Mouse (Mus musculus) limb, embryonic 11.5 days (tissue): ENCODE data around the gene Fat4. TPM values are rescaled to one million over a fixed set of nuclear protein-coding genes. Genes with fewer than 3 reads are reported as not detected.

Experiments used
- ATAC-seq: fragments of 200-750 bp; cut with Nextera tagmentation; 2 replicates; pipeline ENCODE4 v1.8.0; 2017; ENCODE audit warnings: low read depth; ENCODE audit not compliant: insufficient number of reproducible peaks, low FRiP score, low TSS enrichment
- DNase-seq: peaks from one replicate; pipeline ENCODE4 v3.0.0-alpha.2; 2015; ENCODE audit warnings: low spot score
- H3K27ac ChIP-seq: fragments of 300-500 bp; sonication (generic); replicated peaks from 2 replicates; pipeline ENCODE4 v1.5.1; 2014; ENCODE audit warnings: low read depth, mild to moderate bottlenecking, low read length
- H3K27me3 ChIP-seq: fragments of 300-500 bp; sonication (generic); 2 replicates; pipeline ENCODE4 v1.6.1; 2014; ENCODE audit warnings: mild to moderate bottlenecking, low read length, mixed read lengths; ENCODE audit not compliant: control insufficient read depth, insufficient read depth
- H3K36me3 ChIP-seq: fragments of 300-500 bp; sonication (generic); 2 replicates; pipeline ENCODE4 v1.6.1; 2014; ENCODE audit warnings: mild to moderate bottlenecking, low read length, moderate library complexity, mixed read lengths; ENCODE audit not compliant: control insufficient read depth, insufficient read depth
- H3K4me1 ChIP-seq: fragments of 300-500 bp; sonication (generic); 2 replicates; pipeline ENCODE4 v1.6.1; 2014; ENCODE audit warnings: low read length, mixed read lengths; ENCODE audit not compliant: control insufficient read depth, insufficient read depth
- H3K4me2 ChIP-seq: fragments of 300-500 bp; sonication (generic); 2 replicates; pipeline ENCODE4 v1.6.1; 2014; ENCODE audit warnings: low read depth, mild to moderate bottlenecking, moderate library complexity; ENCODE audit not compliant: severe bottlenecking
- H3K4me3 ChIP-seq: fragments of 300-500 bp; sonication (generic); 2 replicates; pipeline ENCODE4 v1.5.1; 2014; ENCODE audit warnings: low read depth, low read length
- H3K9ac ChIP-seq: fragments of 300-500 bp; sonication (generic); 2 replicates; pipeline ENCODE4 v1.6.1; 2014; ENCODE audit warnings: mild to moderate bottlenecking, low read length
- H3K9me3 ChIP-seq: fragments of 300-500 bp; sonication (generic); 2 replicates; pipeline ENCODE4 v1.6.1; 2016; ENCODE audit warnings: low read length; ENCODE audit not compliant: control insufficient read depth
- WGBS: fragments of 180-500 bp; shearing (Covaris S2); extraction: QIAGEN DNeasy Blood & Tissue Kit; methylation state at CpG from one replicate; pipeline ENCODE4 v1.1.7; 2014; 5-methylcytosine and 5-hydroxymethylcytosine counted together
- polyA plus RNA-seq: library from polyadenylated mRNA; unstranded; fragments of >200 nt; fragmentation: Nextera tagmentation; extraction: Ambion mirVana; gene quantifications from 2 replicates; pipeline ENCODE4 v1.2.1, GENCODE M21; 2014

Gene Fat4
- polyA plus RNA-seq, result 10.7 and 12.5 TPM in 2 replicates

- WGBS, result under 1% methylated on average over 29 of the region's 29 CpGs
- Histone ChIP-seq H3K9me3 (no peaks in the 10 kb centered on the region), H3K4me2 (peak within 1 kb of the TSS; percentile 95), H3K4me1 (peaks cover 9% of the 10 kb centered on the region; the same call in 1 of the 2 replicates), H3K9ac (peak within 1 kb of the TSS; percentile 90), H3K27ac (peak within 1 kb of the TSS; percentile 94), H3K4me3 (peak within 1 kb of the TSS; percentile 86), H3K36me3 (peaks cover 14% of the 10 kb centered on the region; the same call in 1 of the 2 replicates), H3K27me3 (no peaks in the 10 kb centered on the region)
- peak; percentile 48 for DNase-seq
- ATAC-seq, result no peak
These were observed at the start of gene Fat4 for GRCm38 (mm10) chr3:38886890-38887355. Fat4 (plus strand) TSS chr3:38886940.

GRCm38 (mm10) chr3:38839438-38839837 is 47.3 kb upstream of the Fat4 start:
- H3K27me3 ChIP-seq, result no peaks in the 10 kb centered on the region
- H3K9ac ChIP-seq, result no peak overlapping the region
- 79% methylated on average over 2 of the region's 2 CpGs for WGBS
- no peak for ATAC-seq
- H3K4me1 ChIP-seq, result no peaks in the 10 kb centered on the region
- H3K4me3 ChIP-seq, result no peak overlapping the region
- H3K36me3 ChIP-seq, result no peaks in the 10 kb centered on the region
- no peaks in the 10 kb centered on the region for H3K9me3 ChIP-seq
- H3K4me2 ChIP-seq, result no peak overlapping the region
- H3K27ac ChIP-seq, result no peak overlapping the region
- DNase-seq, result no peak

- Histone ChIP-seq H3K27ac (no peak overlapping the region), H3K4me1 (no peaks in the 10 kb centered on the region), H3K36me3 (no peaks in the 10 kb centered on the region), H3K9ac (no peak overlapping the region), H3K4me3 (no peak overlapping the region), H3K27me3 (no peaks in the 10 kb centered on the region), H3K9me3 (no peaks in the 10 kb centered on the region), H3K4me2 (no peak overlapping the region)
- ATAC-seq (no peak), DNase-seq (no peak)
- WGBS, result 92% methylated on average over 7 of the region's 7 CpGs
These were observed 43.7 kb upstream of the Fat4 start for GRCm38 (mm10) chr3:38843000-38843538.

GRCm38 (mm10) chr3:38846602-38847382 is 39.9 kb upstream of the Fat4 start:
- H3K4me3 ChIP-seq, result no peak overlapping the region
- WGBS, result 66% methylated on average over 11 of the region's 11 CpGs
- no peaks in the 10 kb centered on the region for H3K36me3 ChIP-seq
- no peaks in the 10 kb centered on the region for H3K27me3 ChIP-seq
- H3K9ac ChIP-seq, result no peak overlapping the region
- no peaks in the 10 kb centered on the region for H3K9me3 ChIP-seq
- H3K27ac ChIP-seq, result no peak overlapping the region
- H3K4me1 ChIP-seq, result no peaks in the 10 kb centered on the region; the same call in 1 of the 2 replicates
- DNase-seq (no peak), ATAC-seq (no peak)
- H3K4me2 ChIP-seq, result no peak overlapping the region

- ATAC-seq (no peak), DNase-seq (no peak)
- H3K4me1 ChIP-seq, result no peaks in the 10 kb centered on the region; the same call in 1 of the 2 replicates
- no peaks in the 10 kb centered on the region for H3K27me3 ChIP-seq
- H3K9me3 ChIP-seq, result no peaks in the 10 kb centered on the region
- no peak overlapping the region for H3K4me3 ChIP-seq
- WGBS, result 63% methylated on average over 3 of the region's 3 CpGs
- H3K36me3 ChIP-seq, result no peaks in the 10 kb centered on the region
- H3K27ac ChIP-seq, result no peak overlapping the region
- no peak overlapping the region for H3K9ac ChIP-seq
- H3K4me2 ChIP-seq, result no peak overlapping the region
These were observed 37.7 kb upstream of the Fat4 start for GRCm38 (mm10) chr3:38849077-38849476.

- no peaks in the 10 kb centered on the region for H3K9me3 ChIP-seq
- no peak for ATAC-seq
- WGBS, result 40% methylated on average over 6 of the region's 6 CpGs
- no peak overlapping the region for H3K4me3 ChIP-seq
- H3K27ac ChIP-seq, result no peak overlapping the region
- H3K9ac ChIP-seq, result no peak overlapping the region
- H3K36me3 ChIP-seq, result no peaks in the 10 kb centered on the region
- H3K27me3 ChIP-seq, result no peaks in the 10 kb centered on the region
- H3K4me2 ChIP-seq, result no peak overlapping the region
- DNase-seq, result peak; percentile 51
- H3K4me1 ChIP-seq, result no peaks in the 10 kb centered on the region; the same call in 1 of the 2 replicates
These were observed 37.2 kb upstream of the Fat4 start for GRCm38 (mm10) chr3:38849536-38849935.

- Histone ChIP-seq H3K36me3 (no peaks in the 10 kb centered on the region), H3K27me3 (no peaks in the 10 kb centered on the region), H3K9me3 (no peaks in the 10 kb centered on the region), H3K4me2 (no peak overlapping the region), H3K4me1 (no peaks in the 10 kb centered on the region; the same call in 1 of the 2 replicates), H3K4me3 (no peak overlapping the region), H3K27ac (no peak overlapping the region), H3K9ac (no peak overlapping the region)
- ATAC-seq, result no peak
- 28% methylated on average over 3 of the region's 3 CpGs for WGBS
- DNase-seq, result peak; percentile 46
These were observed 33.1 kb upstream of the Fat4 start for GRCm38 (mm10) chr3:38853650-38854049.

- Histone ChIP-seq H3K4me2 (no peak overlapping the region), H3K9me3 (no peaks in the 10 kb centered on the region), H3K9ac (no peak overlapping the region), H3K4me1 (no peaks in the 10 kb centered on the region), H3K4me3 (no peak overlapping the region), H3K27ac (no peak overlapping the region), H3K27me3 (no peaks in the 10 kb centered on the region), H3K36me3 (no peaks in the 10 kb centered on the region)
- ATAC-seq (no peak), DNase-seq (no peak)
- WGBS, result 51% methylated on average over 5 of the region's 5 CpGs
These were observed 26.1 kb upstream of the Fat4 start for GRCm38 (mm10) chr3:38860683-38861082.
